Mouse (Mus musculus) bone marrow, adult 2 months (tissue): ENCODE data around the gene Eaf2.

Experiments
- CTCF ChIP-seq: fragments of 200-500 bp; IDR thresholded peaks from 2 replicates; pipeline ENCODE4 v1.5.1; 2011; ENCODE audit warnings: low read length, control low read depth; ENCODE audit not compliant: control insufficient read depth, insufficient read depth
- POLR2A ChIP-seq: fragments of 200-500 bp; IDR thresholded peaks from 2 replicates; pipeline ENCODE4 v1.6.1; 2011; ENCODE audit warnings: low read depth, mild to moderate bottlenecking, control low read depth, low read length, borderline replicate concordance; ENCODE audit not compliant: control insufficient read depth

DNA sequence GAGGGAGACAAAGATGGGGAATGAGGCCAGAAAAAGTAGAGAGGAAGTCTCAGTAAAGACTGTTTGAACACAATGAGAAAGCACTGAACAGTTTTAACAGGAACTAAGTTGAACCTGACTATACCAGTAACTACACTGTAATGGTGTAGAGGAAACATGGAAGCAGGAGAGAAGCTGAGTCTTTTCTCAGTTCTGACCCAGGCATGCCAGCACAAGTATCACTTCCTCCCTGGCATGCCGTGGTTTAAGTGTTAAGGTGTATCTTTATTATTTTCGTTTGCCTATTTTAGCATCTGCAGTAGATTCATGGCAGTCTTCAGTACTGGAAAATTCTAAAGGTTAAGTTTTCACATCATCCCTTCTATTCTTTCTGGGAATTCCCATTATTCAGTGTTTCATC is 79.8 kb downstream of the Eaf2 start:
- no peak for TF ChIP-seq CTCF
- no peak for TF ChIP-seq POLR2A
